Mouse (Mus musculus) CH12.LX (cell line): Measurements from ENCODE around the gene Hoxd8. TPM values are rescaled to one million over a fixed set of nuclear protein-coding genes. Genes with fewer than 3 reads are reported as not detected.

Source experiments
- DNase-seq: peaks from one replicate; pipeline ENCODE4 v3.0.0-alpha.2; 2013; ENCODE audit errors: extremely low read depth
- H3K27ac ChIP-seq: 2 replicates; pipeline ENCODE4 v1.5.1; 2012; ENCODE audit warnings: low read depth, mild to moderate bottlenecking, control low read depth, moderate library complexity; ENCODE audit not compliant: insufficient read depth
- H3K27me3 ChIP-seq: replicated peaks from 2 replicates; pipeline ENCODE3; 2012; ENCODE audit warnings: inconsistent platforms
- H3K36me3 ChIP-seq, 2 experiments: replicated peaks in 1 of 2; 2 replicates each; pipeline versions ENCODE3 to v1.6.1; 2012; ENCODE audit warnings: inconsistent platforms in 1 of 2, low read length in 1 of 2, mild to moderate bottlenecking in 1 of 2, mixed read lengths in 1 of 2, moderate library complexity in 1 of 2; ENCODE audit not compliant: control insufficient read depth in 1 of 2, insufficient read depth in 1 of 2
- H3K4me1 ChIP-seq, 2 experiments: 2 replicates each; pipeline ENCODE4 v1.6.1; 2012; ENCODE audit warnings: inconsistent platforms in 1 of 2, moderate library complexity in 1 of 2; ENCODE audit not compliant: insufficient read depth in 2 of 2, control insufficient read depth in 1 of 2
- H3K4me2 ChIP-seq: 2 replicates; pipeline ENCODE4 v1.6.1; 2012; ENCODE audit warnings: low read depth, mild to moderate bottlenecking, control low read depth; ENCODE audit not compliant: poor library complexity, insufficient read depth, severe bottlenecking
- H3K4me3 ChIP-seq, 3 experiments: fragments of 150-350 bp in 1 of 3; sonication (generic) in 1 of 3; replicated peaks in 1 of 3; 2 replicates each; pipeline versions ENCODE3 to v1.5.1; 2011 to 2012; ENCODE audit warnings: low read depth in 2 of 3, low read length in 2 of 3, mild to moderate bottlenecking in 2 of 3, moderate library complexity in 2 of 3, control low read depth in 1 of 3, improper control_type of control experiment in 1 of 3, inconsistent platforms in 1 of 3, mixed read lengths in 1 of 3; ENCODE audit not compliant: poor library complexity in 1 of 3
- H3K79me2 ChIP-seq: replicated peaks from 2 replicates; pipeline ENCODE4 v1.6.1; 2012; ENCODE audit warnings: mild to moderate bottlenecking, moderate library complexity; ENCODE audit not compliant: control insufficient read depth, poor library complexity, insufficient read depth, severe bottlenecking; ENCODE audit errors: extremely low read depth
- H3K9ac ChIP-seq: 2 replicates; pipeline ENCODE4 v1.6.1; 2012; ENCODE audit warnings: low read depth, mild to moderate bottlenecking, control low read depth, moderate library complexity; ENCODE audit not compliant: insufficient read depth
- H3K9me3 ChIP-seq: replicated peaks from 2 replicates; pipeline ENCODE3; 2012; ENCODE audit warnings: low read length, inconsistent platforms, mixed read lengths
- CHD2 ChIP-seq: IDR thresholded peaks from 2 replicates; pipeline ENCODE4 v1.6.1; 2011; ENCODE audit warnings: low read length, improper control_type of control experiment
- E2F4 ChIP-seq: IDR thresholded peaks from 2 replicates; pipeline ENCODE4 v1.6.1; 2011; ENCODE audit warnings: low read depth, low read length, improper control_type of control experiment; ENCODE audit not compliant: insufficient replicate concordance
- ELF1 ChIP-seq: IDR thresholded peaks from 2 replicates; pipeline ENCODE4 v1.6.1; 2014; ENCODE audit warnings: low read depth, mild to moderate bottlenecking, inconsistent platforms, low read length, improper control_type of control experiment
- IRF4 ChIP-seq: IDR thresholded peaks from 2 replicates; pipeline ENCODE4 v1.6.1; 2014; ENCODE audit warnings: low read depth, mild to moderate bottlenecking, inconsistent platforms, low read length, improper control_type of control experiment
- KAT2A ChIP-seq: IDR thresholded peaks from 2 replicates; pipeline ENCODE4 v1.6.1; 2012; ENCODE audit warnings: low read length, improper control_type of control experiment, inconsistent platforms; ENCODE audit not compliant: insufficient replicate concordance
- MAZ ChIP-seq: IDR thresholded peaks from 2 replicates; pipeline ENCODE4 v1.6.1; 2012; ENCODE audit warnings: low read depth, mild to moderate bottlenecking, inconsistent platforms, low read length, improper control_type of control experiment, moderate library complexity
- MXI1 ChIP-seq: IDR thresholded peaks from 2 replicates; pipeline ENCODE4 v1.6.1; 2011; ENCODE audit warnings: mild to moderate bottlenecking, low read depth, low read length, improper control_type of control experiment
- MYC ChIP-seq: IDR thresholded peaks from 2 replicates; pipeline ENCODE4 v1.6.1; 2011; ENCODE audit warnings: low read depth, mild to moderate bottlenecking, improper control_type of control experiment, low read length
- NRF1 ChIP-seq: IDR thresholded peaks from 2 replicates; pipeline ENCODE4 v1.6.1; 2014; ENCODE audit warnings: low read depth, mild to moderate bottlenecking, inconsistent platforms, low read length, improper control_type of control experiment, moderate library complexity
- POLR2A ChIP-seq: IDR thresholded peaks from 2 replicates; pipeline ENCODE4 v1.6.1; 2011; ENCODE audit warnings: low read depth, mild to moderate bottlenecking, improper control_type of control experiment, low read length
- POLR2AphosphoS2 ChIP-seq: IDR thresholded peaks from 2 replicates; pipeline ENCODE4 v1.6.1; 2011; ENCODE audit warnings: low read depth, low read length, improper control_type of control experiment
- RAD21 ChIP-seq: IDR thresholded peaks from 2 replicates; pipeline ENCODE4 v1.6.1; 2011; ENCODE audit warnings: low read depth, mild to moderate bottlenecking, low read length, improper control_type of control experiment, moderate library complexity
- RCOR1 ChIP-seq: conservative IDR thresholded peaks from 2 replicates; pipeline ENCODE4 v1.6.1; 2012; ENCODE audit warnings: low read depth, mild to moderate bottlenecking, inconsistent platforms, low read length, improper control_type of control experiment
- SMC3 ChIP-seq: IDR thresholded peaks from 2 replicates; pipeline ENCODE4 v1.6.1; 2011; ENCODE audit warnings: low read depth, low read length, improper control_type of control experiment
- TBP ChIP-seq: conservative IDR thresholded peaks from 2 replicates; pipeline ENCODE4 v1.6.1; 2011; ENCODE audit warnings: low read depth, low read length, improper control_type of control experiment
- UBTF ChIP-seq: IDR thresholded peaks from 2 replicates; pipeline ENCODE4 v1.6.1; 2012; ENCODE audit warnings: low read depth, mild to moderate bottlenecking, inconsistent platforms, low read length, improper control_type of control experiment, moderate library complexity
- USF1 ChIP-seq: IDR thresholded peaks from 2 replicates; pipeline ENCODE4 v1.6.1; 2014; ENCODE audit warnings: low read depth, mild to moderate bottlenecking, inconsistent platforms, low read length, improper control_type of control experiment
- USF2 ChIP-seq: conservative IDR thresholded peaks from 2 replicates; pipeline ENCODE4 v1.6.1; 2011; ENCODE audit warnings: low read depth, low read length, improper control_type of control experiment
- ZC3H11A ChIP-seq: IDR thresholded peaks from 2 replicates; pipeline ENCODE4 v1.6.1; 2012; ENCODE audit warnings: low read depth, mild to moderate bottlenecking, inconsistent platforms, low read length, improper control_type of control experiment
- ZMIZ1 ChIP-seq: IDR thresholded peaks from 2 replicates; pipeline ENCODE4 v1.6.1; 2012; ENCODE audit warnings: low read depth, mild to moderate bottlenecking, inconsistent platforms, low read length, improper control_type of control experiment
- ZNF384 ChIP-seq: IDR thresholded peaks from 2 replicates; pipeline ENCODE4 v1.6.1; 2012; ENCODE audit warnings: low read depth, low read length, improper control_type of control experiment, inconsistent platforms
- dilution Hi-C: fragments of 300-500 bp; cut with MboI; formaldehyde crosslinking; loops from 2 replicates; pipeline ENCODE4 v1.14.3; 2020; ENCODE audit warnings: low sequenced_read_pairs; ENCODE audit not compliant: extremely low pct_unique_long_range_greater_than_20kb, extremely low pct_ligation_motif_present
- in situ Hi-C: fragments of 300-500 bp; cut with MboI; formaldehyde crosslinking; loops from 3 replicates; pipeline ENCODE4 v1.14.3; 2019; ENCODE audit warnings: low sequenced_read_pairs, low pct_ligation_motif_present, low pct_unique_long_range_greater_than_20kb, mixed read lengths
- polyA plus RNA-seq: library from polyadenylated mRNA; unstranded; fragments of >175 nt; gene quantifications from 2 replicates; pipeline ENCODE4 v1.2.1, GENCODE M21; 2012; ENCODE audit warnings: low read depth; ENCODE audit not compliant: insufficient read length
- total RNA-seq, 2 experiments: library from RNA; depleted of rRNA; stranded (reverse); fragments of 300-350 nt in 1 of 2; fragments of >200 nt in 1 of 2; gene quantifications; 2 replicates each; pipeline ENCODE4 v1.2.3; 2012 to 2014

Hoxd8 gene
- total and polyA plus RNA-seq, 3 experiments, result 0.20 to 0.31 TPM; not detected in 1

GRCm38 (mm10) chr2:74746298-74746921 is 42.0 kb downstream of the Hoxd8 start:
- DNase-seq, result no peak
- H3K27ac ChIP-seq, result no peak overlapping the region
- no peak overlapping the region for H3K4me2 ChIP-seq
- peaks cover 0 to 6% of the 10 kb centered on the region in 2 experiments; a peak in 1 of 4 replicates for H3K4me1 ChIP-seq
- no peaks in the 10 kb centered on the region for H3K27me3 ChIP-seq
- no peak overlapping the region for H3K4me3 ChIP-seq
- TF ChIP-seq POLR2AphosphoS2 (no peak), SMC3 (no peak), ELF1 (no peak), KAT2A (no peak), CHD2 (no peak), ZNF384 (no peak), MXI1 (no peak), USF1 (no peak), ZMIZ1 (no peak), POLR2A (no peak), RAD21 (no peak), MYC (no peak), RCOR1 (no peak), NRF1 (no peak)
- H3K9me3 ChIP-seq, result peaks cover 8% of the 10 kb centered on the region
- dilution Hi-C loops, result no loop called here
- H3K79me2 ChIP-seq, result no peaks in the 10 kb centered on the region
- peaks cover 8 to 20% of the 10 kb centered on the region in 2 experiments for H3K36me3 ChIP-seq
- no peak overlapping the region for H3K9ac ChIP-seq
- in situ Hi-C loops, result no loop called here

GRCm38 (mm10) chr2:74747006-74747405 is 42.6 kb downstream of the Hoxd8 start:
- peaks cover 8 to 20% of the 10 kb centered on the region in 2 experiments for H3K36me3 ChIP-seq
- no peaks in the 10 kb centered on the region for H3K79me2 ChIP-seq
- TF ChIP-seq TBP (no peak), USF2 (no peak), MAZ (no peak), ZC3H11A (no peak), RCOR1 (no peak), E2F4 (no peak), IRF4 (no peak), NRF1 (no peak), UBTF (no peak), USF1 (no peak), MYC (no peak), RAD21 (no peak)
- TF ChIP-seq, all 38 proteins: peak for 0
- no peak overlapping the region for H3K4me2 ChIP-seq
- no peak overlapping the region for H3K27ac ChIP-seq
- no peak overlapping the region for H3K9ac ChIP-seq
- DNase-seq, result no peak
- peaks cover 0 to 12% of the 10 kb centered on the region in 2 experiments; a peak in 2 of 4 replicates for H3K4me1 ChIP-seq
- dilution Hi-C loops (no loop called here), in situ Hi-C loops (no loop called here)
- no peaks in the 10 kb centered on the region for H3K27me3 ChIP-seq
- H3K9me3 ChIP-seq, result peaks cover 8% of the 10 kb centered on the region
- H3K4me3 ChIP-seq, result no peak overlapping the region
